In genomic region chr15:6568605-6569004, GRCm38 (mm10) we compare ENCODE assay signal across 18 mouse cellular contexts. TPM values are rescaled to one million over a fixed set of nuclear protein-coding genes. Genes with fewer than 3 reads are reported as not detected.
DNase-seq lines count a peak whose midpoint lies in the region; ATAC-seq and TF ChIP-seq lines count a peak whose summit lies in the region.
"Had no signal": no experiment of that assay in that cellular context is flagged by ENCODE, and none has a peak within 500 bp of the region (broad histone marks: within the 10 kb centered on the region; RNA-seq: fewer than 3 reads in every experiment).

No protein-coding gene starts in this region.

- peak; percentile 36 for DNase-seq in kidney, postnatal 0 days (ENCODE audit: low spot score)
- no peak for DNase-seq in kidney, postnatal 14 days
- DNase-seq in NIH3T3 (ENCODE audit: low read depth): peak; percentile 6
- no peak for DNase-seq in testis, postnatal 14 days (ENCODE audit: low spot score)
- DNase-seq in forebrain, embryonic 11.5 days (ENCODE audit: low spot score): no peak
- DNase-seq: cerebellum, postnatal 14 days; gastrocnemius, postnatal 10 days; heart, postnatal 14 days; layer of hippocampus, postnatal 36 days; left cerebral cortex, postnatal 4 days; right cerebral cortex, postnatal 14 days had no signal

- H3K79me2 ChIP-seq in macrophage (ENCODE audit: inconsistent target): peaks cover 76% of the 10 kb centered on the region

- no peak for ATAC-seq in kidney, postnatal 0 days (replicated peaks; ENCODE audit: low FRiP score, low read depth)
- peak; percentile 22 for ATAC-seq in CD4-positive, CD25-positive, alpha-beta regulatory T cell, adult 4 months
- no peak for ATAC-seq in forebrain, embryonic 11.5 days (replicated peaks; ENCODE audit: low FRiP score)
- ATAC-seq: hindbrain, postnatal 0 days had no signal

- no peak overlapping the region for H3K4me2 ChIP-seq in kidney, postnatal 0 days (ENCODE audit: low read length)
- H3K4me2 ChIP-seq in forebrain, embryonic 11.5 days (ENCODE audit: low read depth, low read length, severe bottlenecking): no peak overlapping the region
- H3K4me2 ChIP-seq: liver, embryonic 15.5 days; midbrain, embryonic 12.5 days had no signal

- H3K4me3 ChIP-seq in kidney, postnatal 0 days (replicated peaks; ENCODE audit: low read depth, low read length): no peak overlapping the region
- H3K4me3 ChIP-seq in macrophage (ENCODE audit: inconsistent target): no peak overlapping the region
- H3K4me3 ChIP-seq in forebrain, embryonic 11.5 days (ENCODE audit: low read depth, low read length): no peak overlapping the region
- H3K4me3 ChIP-seq: embryonic facial prominence, embryonic 10.5 days; heart, embryonic 10.5 days; liver, embryonic 15.5 days; midbrain, embryonic 12.5 days had no signal

- TF ChIP-seq CTCF in kidney, postnatal 0 days (IDR thresholded peaks at IDR 0.05; ENCODE audit: low read depth): no peak

- no peaks in the 10 kb centered on the region for H3K9me3 ChIP-seq in kidney, postnatal 0 days (replicated peaks; ENCODE audit: low read length)
- no peaks in the 10 kb centered on the region for H3K9me3 ChIP-seq in forebrain, embryonic 11.5 days (ENCODE audit: control insufficient read depth, low read length)
- H3K9me3 ChIP-seq: embryonic facial prominence, embryonic 10.5 days; heart, embryonic 10.5 days; liver, embryonic 15.5 days; midbrain, embryonic 12.5 days had no signal

- H3K4me1 ChIP-seq in kidney, postnatal 0 days (replicated peaks; ENCODE audit: insufficient read depth, low read length): no peaks in the 10 kb centered on the region
- no peaks in the 10 kb centered on the region for H3K4me1 ChIP-seq in forebrain, embryonic 11.5 days (replicated peaks; ENCODE audit: control insufficient read depth, insufficient read depth, low read length)
- H3K4me1 ChIP-seq: midbrain, embryonic 12.5 days had no signal

- no peaks in the 10 kb centered on the region for H3K27me3 ChIP-seq in kidney, postnatal 0 days (ENCODE audit: insufficient read depth, low read length)
- no peaks in the 10 kb centered on the region for H3K27me3 ChIP-seq in forebrain, embryonic 11.5 days (ENCODE audit: control insufficient read depth, insufficient read depth, low read length)
- H3K27me3 ChIP-seq: liver, embryonic 15.5 days; midbrain, embryonic 12.5 days had no signal

- 56% methylated on average over 3 of the region's 3 CpGs for WGBS in kidney, postnatal 0 days
- WGBS in macrophage (ENCODE audit: missing documents): 88% methylated on average over 3 of the region's 3 CpGs
- 94% methylated on average over 3 of the region's 3 CpGs for WGBS in forebrain, embryonic 11.5 days

- H3K9ac ChIP-seq in kidney, postnatal 0 days (ENCODE audit: low read depth, low read length): no peak overlapping the region
- no peak overlapping the region for H3K9ac ChIP-seq in forebrain, embryonic 11.5 days (ENCODE audit: low read length)
- H3K9ac ChIP-seq: liver, embryonic 15.5 days; midbrain, embryonic 12.5 days had no signal

- no peak overlapping the region for H3K27ac ChIP-seq in kidney, postnatal 0 days
- H3K27ac ChIP-seq in macrophage: peak overlapping the region; percentile 99
- H3K27ac ChIP-seq in forebrain, embryonic 11.5 days (ENCODE audit: low read depth, low read length): no peak overlapping the region
- H3K27ac ChIP-seq: embryonic facial prominence, embryonic 10.5 days; heart, embryonic 10.5 days; hindbrain, postnatal 0 days; liver, embryonic 15.5 days; midbrain, embryonic 12.5 days had no signal

- H3K36me3 ChIP-seq in kidney, postnatal 0 days (ENCODE audit: insufficient read depth, low read length): no peaks in the 10 kb centered on the region
- peaks cover 8% of the 10 kb centered on the region; the same call in 1 of the 2 replicates for H3K36me3 ChIP-seq in macrophage (ENCODE audit: inconsistent target)
- no peaks in the 10 kb centered on the region for H3K36me3 ChIP-seq in forebrain, embryonic 11.5 days (ENCODE audit: control insufficient read depth, insufficient read depth, low read length)
- H3K36me3 ChIP-seq: embryonic facial prominence, embryonic 10.5 days; heart, embryonic 10.5 days; liver, embryonic 15.5 days; midbrain, embryonic 12.5 days had no signal

RNA-seq across cellular contexts. Expression of gene Fyb, which starts 46.0 kb away (rescaled TPM):
- 4.3 and 4.8 TPM in 2 replicates for polyA plus RNA-seq in kidney, postnatal 0 days (2015; fragmentation: Nextera tagmentation; extraction: Ambion mirVana)
- polyA plus RNA-seq in CD4-positive, CD25-positive, alpha-beta regulatory T cell, adult 4 months (2017; shearing (Covaris generic)): 100 to 1,000 TPM; 684 to 751 TPM
- total RNA-seq in macrophage (2018; cell fraction: chromatin; rRNA removed): 1,000 to 10,000 TPM in 25 of 26 experiments, 100 to 1,000 TPM in 1; 946 to 4,580 (median 3,223) TPM
- 1,000 to 10,000 TPM in 9 of 26 experiments, 100 to 1,000 TPM in 17; 417 to 1,132 (median 746) TPM for total RNA-seq in macrophage (2018; cell fraction: cytosol; rRNA removed)
- 1,000 to 10,000 TPM; 1,077 to 2,236 (median 1,801) TPM for total RNA-seq in macrophage (2018; cell fraction: nucleus; rRNA removed)
- polyA plus RNA-seq in macrophage (2018): 370 to 786 TPM (median 465 TPM) in 3 replicates
- polyA plus RNA-seq in forebrain, embryonic 11.5 days (2014; fragmentation: Nextera tagmentation; extraction: Ambion mirVana): 2.9 and 4.0 TPM in 2 replicates

Comparison
In these comparisons a context has a peak if more than half of its experiments do, and no peak if none do; other contexts are left out.
1. DNase-seq: peak in kidney, postnatal 0 days (single experiment) and NIH3T3 (single experiment); none in kidney, postnatal 14 days (single experiment), testis, postnatal 14 days (single experiment) and forebrain, embryonic 11.5 days (single experiment).
2. RNA of gene Fyb, which starts 46.0 kb away (polyA plus RNA-seq): 370 to 786 TPM in macrophage and 684 to 751 TPM in CD4-positive, CD25-positive, alpha-beta regulatory T cell, adult 4 months; 4.3 to 4.8 TPM in kidney, postnatal 0 days and 2.9 to 4.0 TPM in forebrain, embryonic 11.5 days; every median in the first group is over 10 times any median in the second.